Mouse (Mus musculus) liver, embryonic 13.5 days (tissue): ENCODE results near the gene March2. TPM values are rescaled to one million over a fixed set of nuclear protein-coding genes. Genes with fewer than 3 reads are reported as not detected.

Source experiments
- ATAC-seq: fragments of 200-750 bp; cut with Nextera tagmentation; 2 replicates; pipeline ENCODE4 v1.8.0; 2017; ENCODE audit warnings: low read depth, mild to moderate bottlenecking, moderate number of reproducible peaks, moderate library complexity
- DNase-seq: peaks from one replicate; pipeline ENCODE4 v3.0.0; 2022
- H3K27ac ChIP-seq: fragments of 300-500 bp; sonication (generic); 2 replicates; pipeline ENCODE4 v1.5.1; 2015; ENCODE audit warnings: moderate library complexity, mild to moderate bottlenecking, inconsistent platforms
- H3K27me3 ChIP-seq: fragments of 300-500 bp; sonication (generic); 2 replicates; pipeline ENCODE4 v1.6.1; 2015; ENCODE audit warnings: mild to moderate bottlenecking, inconsistent platforms
- H3K36me3 ChIP-seq: fragments of 300-500 bp; sonication (generic); 2 replicates; pipeline ENCODE4 v1.6.1; 2015; ENCODE audit warnings: mild to moderate bottlenecking, inconsistent platforms
- H3K4me1 ChIP-seq: fragments of 300-500 bp; sonication (generic); replicated peaks from 2 replicates; pipeline ENCODE4 v1.6.1; 2015; ENCODE audit warnings: inconsistent platforms
- H3K4me2 ChIP-seq: fragments of 300-500 bp; sonication (generic); 2 replicates; pipeline ENCODE4 v1.6.1; 2015; ENCODE audit warnings: inconsistent platforms, mild to moderate bottlenecking, moderate library complexity
- H3K4me3 ChIP-seq: fragments of 300-500 bp; sonication (generic); replicated peaks from 2 replicates; pipeline ENCODE4 v1.5.1; 2015; ENCODE audit warnings: mild to moderate bottlenecking, inconsistent platforms
- H3K9ac ChIP-seq: fragments of 300-500 bp; sonication (generic); 2 replicates; pipeline ENCODE4 v1.6.1; 2015; ENCODE audit warnings: mild to moderate bottlenecking, inconsistent platforms
- H3K9me3 ChIP-seq: fragments of 300-500 bp; sonication (generic); replicated peaks from 2 replicates; pipeline ENCODE4 v1.6.1; 2016; ENCODE audit warnings: inconsistent platforms
- WGBS: fragments of 180-500 bp; shearing (Covaris S2); methylation state at CpG from one replicate; pipeline ENCODE4 v1.1.7; 2015; ENCODE audit not compliant: insufficient replicate concordance; 5-methylcytosine and 5-hydroxymethylcytosine counted together
- polyA plus RNA-seq: library from polyadenylated mRNA; unstranded; fragments of >200 nt; fragmentation: Nextera tagmentation; extraction: Ambion mirVana; gene quantifications from 2 replicates; pipeline ENCODE4 v1.2.1, GENCODE M21; 2015

The March2 gene
- polyA plus RNA-seq, 1 experiment from 2014 or later = 231 TPM

- Histone ChIP-seq H3K27ac (no peak overlapping the region), H3K36me3 (peaks cover 34% of the 10 kb centered on the region), H3K9ac (no peak overlapping the region), H3K4me2 (no peak overlapping the region), H3K4me1 (peaks cover 71% of the 10 kb centered on the region), H3K4me3 (no peak overlapping the region), H3K9me3 (no peaks in the 10 kb centered on the region), H3K27me3 (no peaks in the 10 kb centered on the region)
- WGBS = 91% methylated on average over 2 of the region's 2 CpGs
- no peak for ATAC-seq
- no peak for DNase-seq
These were observed 42.4 kb downstream of the March2 start for GRCm38 (mm10) chr17:33676086-33676485.

GRCm38 (mm10) chr17:33675452-33675851, 43.0 kb downstream of the March2 start:
- Histone ChIP-seq H3K9me3 (no peaks in the 10 kb centered on the region), H3K9ac (no peak overlapping the region), H3K4me2 (no peak overlapping the region), H3K27ac (no peak overlapping the region), H3K36me3 (peaks cover 34% of the 10 kb centered on the region), H3K4me3 (no peak overlapping the region), H3K27me3 (no peaks in the 10 kb centered on the region), H3K4me1 (peaks cover 72% of the 10 kb centered on the region)
- ATAC-seq (no peak), DNase-seq (no peak)

GRCm38 (mm10) chr17:33673837-33674236, 44.6 kb downstream of the March2 start:
- DNase-seq (no peak), ATAC-seq (no peak)
- WGBS = 69% methylated on average over 1 of the region's 1 CpGs
- H3K9ac ChIP-seq = no peak overlapping the region
- H3K4me1 ChIP-seq = peaks cover 70% of the 10 kb centered on the region
- no peak overlapping the region for H3K4me3 ChIP-seq
- no peak overlapping the region for H3K27ac ChIP-seq
- H3K9me3 ChIP-seq = no peaks in the 10 kb centered on the region
- H3K36me3 ChIP-seq = peaks cover 41% of the 10 kb centered on the region
- no peaks in the 10 kb centered on the region for H3K27me3 ChIP-seq
- H3K4me2 ChIP-seq = no peak overlapping the region

GRCm38 (mm10) chr17:33669681-33670080, 48.8 kb downstream of the March2 start:
- peaks cover 50% of the 10 kb centered on the region for H3K36me3 ChIP-seq
- no peaks in the 10 kb centered on the region for H3K9me3 ChIP-seq
- H3K4me2 ChIP-seq = no peak overlapping the region
- no peak overlapping the region for H3K9ac ChIP-seq
- no peaks in the 10 kb centered on the region for H3K27me3 ChIP-seq
- ATAC-seq (no peak), DNase-seq (no peak)
- H3K27ac ChIP-seq = no peak overlapping the region
- H3K4me1 ChIP-seq = peaks cover 62% of the 10 kb centered on the region
- no peak overlapping the region for H3K4me3 ChIP-seq
- WGBS = 84% methylated on average over 3 of the region's 3 CpGs

DNA sequence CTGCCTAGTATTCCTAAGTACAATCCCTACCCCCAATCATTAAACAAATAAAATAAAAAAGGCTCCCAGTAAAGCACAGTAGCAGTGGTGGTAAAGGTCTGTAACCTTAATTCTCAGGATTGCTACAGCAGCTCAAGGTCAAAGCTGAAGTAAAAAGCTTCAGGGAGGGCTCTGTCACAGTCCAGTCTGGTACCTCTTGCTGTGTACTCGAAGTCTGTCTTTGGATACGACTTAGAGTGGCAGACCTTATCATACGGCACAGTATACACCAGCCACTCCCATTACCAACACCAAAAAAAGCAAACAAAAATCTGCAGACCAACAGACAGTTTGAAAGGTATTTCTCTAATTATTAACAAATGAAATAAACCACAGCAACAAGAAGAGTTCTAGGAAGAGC, 51.7 kb downstream of the March2 start:
- H3K36me3 ChIP-seq = peaks cover 71% of the 10 kb centered on the region
- peaks cover 42% of the 10 kb centered on the region for H3K4me1 ChIP-seq
- peak overlapping the region; percentile 8; the same call in 1 of the 2 replicates for H3K9ac ChIP-seq
- ATAC-seq (peak; percentile 83), DNase-seq (no peak)
- no peaks in the 10 kb centered on the region for H3K9me3 ChIP-seq
- no peak overlapping the region for H3K4me3 ChIP-seq
- peak overlapping the region; percentile 37 for H3K27ac ChIP-seq
- H3K27me3 ChIP-seq = no peaks in the 10 kb centered on the region
- no peak overlapping the region for H3K4me2 ChIP-seq
- 18% methylated on average over 3 of the region's 3 CpGs for WGBS

DNA sequence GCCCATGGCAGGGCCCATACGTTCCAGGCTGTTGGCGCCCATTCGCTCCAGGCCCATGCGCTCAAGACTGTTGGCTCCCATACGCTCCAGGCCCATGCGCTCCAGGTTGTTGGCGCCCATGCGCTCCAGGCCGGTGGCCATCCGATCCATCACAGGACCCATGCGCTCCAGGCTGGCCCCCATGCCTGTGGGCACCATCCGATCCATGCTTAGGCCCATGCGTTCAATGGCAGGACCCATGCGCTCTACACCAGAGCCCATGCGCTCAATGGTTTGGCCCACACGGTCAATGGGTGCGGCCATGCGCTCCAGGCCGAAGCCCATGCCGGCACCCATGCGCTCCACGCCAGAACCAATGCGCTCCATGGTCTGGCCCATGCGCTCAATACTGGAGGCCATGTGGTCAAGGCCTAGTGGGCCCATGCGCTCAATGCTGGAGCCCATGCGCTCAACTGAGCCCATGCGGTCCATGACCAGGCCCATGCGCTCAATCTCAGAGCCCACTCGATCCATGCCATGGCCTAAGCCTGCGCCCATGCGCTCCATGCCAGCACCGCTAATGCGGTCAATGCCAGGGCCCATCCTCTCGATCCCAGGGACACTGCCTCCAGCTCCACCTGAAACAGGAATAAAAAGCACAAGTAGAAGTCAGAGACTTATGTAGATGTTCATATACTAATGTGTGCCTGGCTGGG, 68.5 kb downstream of the March2 start:
- 95% methylated on average over 34 of the region's 34 CpGs for WGBS
- ATAC-seq = peak; percentile 29; the same call in 1 of the 2 replicates
- DNase-seq = no peak
- H3K4me1 ChIP-seq = no peaks in the 10 kb centered on the region
- H3K4me2 ChIP-seq = no peak overlapping the region
- no peak overlapping the region for H3K4me3 ChIP-seq
- H3K27ac ChIP-seq = no peak overlapping the region
- no peaks in the 10 kb centered on the region for H3K27me3 ChIP-seq
- H3K36me3 ChIP-seq = peaks cover 97% of the 10 kb centered on the region
- no peaks in the 10 kb centered on the region for H3K9me3 ChIP-seq
- no peak overlapping the region for H3K9ac ChIP-seq

DNA sequence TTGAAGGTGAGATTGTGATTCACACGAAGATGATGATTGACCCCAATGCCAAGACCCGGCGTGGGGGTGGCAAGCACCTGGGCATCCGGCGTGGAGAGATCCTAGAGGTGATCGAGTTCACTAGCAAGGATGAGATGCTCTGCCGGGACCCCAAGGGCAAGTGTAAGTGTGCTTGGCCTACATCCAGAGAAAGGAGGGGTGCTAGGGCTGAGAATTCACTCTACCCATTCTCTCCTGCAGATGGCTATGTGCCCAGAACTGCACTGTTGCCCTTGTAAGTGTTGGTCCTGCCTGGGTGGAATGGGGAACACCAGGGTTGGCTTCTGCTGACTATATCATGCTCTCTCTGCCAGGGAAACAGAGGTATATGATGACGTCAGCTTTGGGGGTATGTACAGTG, 73.4 kb downstream of the March2 start:
- H3K4me2 ChIP-seq = no peak overlapping the region
- H3K4me3 ChIP-seq = no peak overlapping the region
- ATAC-seq = no peak
- 92% methylated on average over 8 of the region's 8 CpGs for WGBS
- H3K4me1 ChIP-seq = peaks cover 18% of the 10 kb centered on the region
- H3K36me3 ChIP-seq = peaks cover 81% of the 10 kb centered on the region
- no peak overlapping the region for H3K9ac ChIP-seq
- H3K9me3 ChIP-seq = no peaks in the 10 kb centered on the region
- H3K27me3 ChIP-seq = no peaks in the 10 kb centered on the region
- H3K27ac ChIP-seq = no peak overlapping the region
- no peak for DNase-seq

DNA sequence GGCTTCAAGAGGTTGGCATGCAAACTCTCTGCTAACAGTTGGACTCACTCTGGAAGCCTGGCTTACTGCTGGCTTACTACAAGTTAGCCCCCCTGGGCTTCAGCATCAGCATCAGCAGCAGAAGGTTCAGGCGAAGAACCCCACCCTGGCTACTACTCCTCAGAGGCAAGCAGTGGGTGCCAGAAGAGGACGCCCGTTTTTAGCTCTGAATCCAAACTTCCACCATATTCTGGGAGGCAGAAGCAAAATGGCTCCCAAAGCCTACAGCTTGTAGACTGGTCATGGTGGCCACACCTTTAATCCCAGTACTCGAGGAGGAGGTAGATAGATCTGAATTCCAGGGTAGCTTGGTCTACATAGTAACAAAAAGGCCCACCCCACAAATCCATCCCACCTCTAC, 74.4 kb downstream of the March2 start:
- ATAC-seq = no peak
- DNase-seq = no peak
- Histone ChIP-seq H3K9me3 (no peaks in the 10 kb centered on the region), H3K27me3 (no peaks in the 10 kb centered on the region), H3K4me2 (no peak overlapping the region), H3K9ac (no peak overlapping the region), H3K36me3 (peaks cover 71% of the 10 kb centered on the region), H3K27ac (no peak overlapping the region), H3K4me1 (peaks cover 27% of the 10 kb centered on the region), H3K4me3 (no peak overlapping the region)
- 83% methylated on average over 4 of the region's 4 CpGs for WGBS

DNA sequence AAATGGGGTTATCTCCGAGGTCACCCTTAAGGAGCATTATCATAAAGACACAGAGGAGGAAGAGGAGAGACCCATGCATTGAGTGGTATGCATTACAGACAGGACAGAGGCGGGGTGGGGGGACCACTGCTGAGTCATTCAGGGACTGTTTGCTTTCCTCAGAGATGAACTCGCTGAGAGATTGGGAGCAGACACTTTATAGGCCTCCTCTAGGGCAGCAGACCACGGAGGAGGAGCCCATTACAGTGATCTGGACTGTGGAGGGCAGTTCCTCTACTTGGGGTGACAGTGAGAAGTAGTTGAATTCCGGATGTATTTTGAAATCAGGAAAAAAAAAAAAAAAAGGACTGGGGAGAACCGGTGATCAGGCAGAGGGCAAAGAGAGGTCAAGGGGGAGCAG, 78.7 kb downstream of the March2 start:
- Histone ChIP-seq H3K4me2 (no peak overlapping the region), H3K4me3 (no peak overlapping the region), H3K27ac (peak overlapping the region; percentile 36; the same call in 1 of the 2 replicates), H3K27me3 (no peaks in the 10 kb centered on the region), H3K9ac (no peak overlapping the region), H3K4me1 (peaks cover 27% of the 10 kb centered on the region), H3K36me3 (peaks cover 30% of the 10 kb centered on the region), H3K9me3 (no peaks in the 10 kb centered on the region)
- 13% methylated on average over 6 of the region's 6 CpGs for WGBS
- no peak for DNase-seq
- peak; percentile 57 for ATAC-seq

DNA sequence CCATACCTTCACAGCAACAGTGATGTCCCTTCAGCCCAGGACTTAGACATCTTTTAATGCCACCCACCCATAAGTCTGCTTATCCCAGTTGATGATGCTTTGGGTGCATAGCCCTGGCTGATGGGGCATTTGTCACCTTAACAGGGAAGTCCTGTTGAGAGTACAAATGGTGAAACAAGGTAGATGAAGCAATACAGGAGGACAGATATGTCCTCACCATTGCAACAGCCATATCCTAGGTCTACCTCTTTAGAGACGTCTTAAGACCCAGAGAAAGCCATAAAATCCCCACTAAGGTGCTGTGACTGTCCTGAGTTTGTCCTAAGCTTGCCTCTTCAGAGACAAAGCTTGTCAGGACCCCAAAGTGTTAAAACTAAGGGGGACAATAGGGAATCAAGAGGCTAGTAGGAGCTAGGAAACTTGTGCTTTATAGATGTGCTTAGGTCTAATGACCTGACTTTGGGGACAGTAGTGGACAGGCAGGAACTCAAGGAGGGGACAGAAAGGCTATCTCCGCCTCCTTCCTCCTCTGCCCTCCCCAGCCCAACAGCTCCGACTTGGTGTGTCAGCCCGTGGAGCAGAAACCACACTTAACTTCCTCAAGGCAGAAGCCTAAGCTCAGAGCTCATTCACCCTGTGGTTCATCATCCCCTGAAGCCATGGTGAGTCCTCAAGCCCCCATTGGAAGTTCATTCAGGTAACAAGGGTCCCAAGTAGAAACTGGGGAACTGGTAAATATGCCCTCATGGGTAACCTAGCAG, 80.8 kb downstream of the March2 start, which contains the start of gene Pram1:
Gene Pram1 (plus strand): TSS at position 541 of the 761 bp plus-strand sequence.
- H3K27ac ChIP-seq = no peak within 1 kb of the TSS
- H3K4me1 ChIP-seq = peaks cover 27% of the 10 kb centered on the region
- no peaks in the 10 kb centered on the region for H3K9me3 ChIP-seq
- 46% methylated on average over 4 of the region's 4 CpGs for WGBS
- no peak for DNase-seq
- peaks cover 10% of the 10 kb centered on the region; the same call in 1 of the 2 replicates for H3K36me3 ChIP-seq
- no peak within 1 kb of the TSS for H3K4me3 ChIP-seq
- H3K9ac ChIP-seq = no peak within 1 kb of the TSS
- ATAC-seq = no peak
- no peak within 1 kb of the TSS for H3K4me2 ChIP-seq
- no peaks in the 10 kb centered on the region for H3K27me3 ChIP-seq

DNA sequence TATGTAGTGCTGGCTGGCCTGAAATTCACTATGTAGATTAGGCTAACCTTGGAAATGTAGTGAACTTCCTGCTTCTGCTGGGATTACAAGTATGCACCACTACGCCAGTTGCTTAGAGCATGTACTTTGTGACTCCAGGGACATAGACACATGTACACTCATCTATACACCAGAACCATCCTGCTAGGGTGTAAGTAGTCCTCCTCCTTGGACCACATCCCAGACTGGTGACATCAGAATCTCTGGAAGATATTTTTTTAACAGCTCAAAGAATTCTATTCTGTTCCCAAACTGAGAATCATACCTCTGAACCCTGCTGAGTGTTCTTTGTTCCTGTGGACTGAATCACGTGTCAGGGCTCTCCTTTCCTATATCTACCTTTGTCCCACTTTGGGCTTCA, 81.4 kb downstream of the March2 start:
- H3K4me1 ChIP-seq = peaks cover 27% of the 10 kb centered on the region
- H3K27ac ChIP-seq = no peak overlapping the region
- ATAC-seq (no peak), DNase-seq (no peak)
- H3K9ac ChIP-seq = no peak overlapping the region
- no peaks in the 10 kb centered on the region for H3K27me3 ChIP-seq
- H3K4me2 ChIP-seq = no peak overlapping the region
- 80% methylated on average over 2 of the region's 2 CpGs for WGBS
- H3K4me3 ChIP-seq = no peak overlapping the region
- H3K9me3 ChIP-seq = no peaks in the 10 kb centered on the region
- H3K36me3 ChIP-seq = peaks cover 9% of the 10 kb centered on the region
